Mouse (Mus musculus) CD4-positive helper T cell, adult 2 months (primary cell): ENCODE results near the gene Amotl1.

Experiments used
- DNase-seq: peaks from one replicate; pipeline ENCODE4 v3.0.0-alpha.2; 2012; ENCODE audit warnings: low read depth, missing footprints, low spot score

Gene Amotl1

DNA sequence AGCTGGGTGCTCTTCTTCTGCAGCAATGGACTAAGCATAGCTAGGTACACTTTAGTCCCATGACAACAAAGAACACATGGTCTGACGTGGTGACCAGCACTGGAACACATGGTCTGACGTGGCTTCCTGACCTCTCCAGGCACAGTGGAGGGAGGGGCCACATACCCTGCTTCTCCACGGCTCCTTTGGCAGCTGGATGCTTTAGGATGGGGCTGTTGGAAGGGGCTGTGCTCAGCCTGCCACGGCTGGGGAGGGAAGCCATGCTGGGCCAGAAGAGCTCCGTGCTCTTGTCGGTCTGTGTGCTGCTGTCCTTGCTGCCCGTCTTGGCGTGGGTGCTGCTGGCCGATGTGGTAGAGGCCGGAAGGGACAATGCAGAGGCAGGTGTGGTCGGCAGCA, 96.5 kb downstream of the Amotl1 start:
- peak; percentile 6 for DNase-seq

DNA sequence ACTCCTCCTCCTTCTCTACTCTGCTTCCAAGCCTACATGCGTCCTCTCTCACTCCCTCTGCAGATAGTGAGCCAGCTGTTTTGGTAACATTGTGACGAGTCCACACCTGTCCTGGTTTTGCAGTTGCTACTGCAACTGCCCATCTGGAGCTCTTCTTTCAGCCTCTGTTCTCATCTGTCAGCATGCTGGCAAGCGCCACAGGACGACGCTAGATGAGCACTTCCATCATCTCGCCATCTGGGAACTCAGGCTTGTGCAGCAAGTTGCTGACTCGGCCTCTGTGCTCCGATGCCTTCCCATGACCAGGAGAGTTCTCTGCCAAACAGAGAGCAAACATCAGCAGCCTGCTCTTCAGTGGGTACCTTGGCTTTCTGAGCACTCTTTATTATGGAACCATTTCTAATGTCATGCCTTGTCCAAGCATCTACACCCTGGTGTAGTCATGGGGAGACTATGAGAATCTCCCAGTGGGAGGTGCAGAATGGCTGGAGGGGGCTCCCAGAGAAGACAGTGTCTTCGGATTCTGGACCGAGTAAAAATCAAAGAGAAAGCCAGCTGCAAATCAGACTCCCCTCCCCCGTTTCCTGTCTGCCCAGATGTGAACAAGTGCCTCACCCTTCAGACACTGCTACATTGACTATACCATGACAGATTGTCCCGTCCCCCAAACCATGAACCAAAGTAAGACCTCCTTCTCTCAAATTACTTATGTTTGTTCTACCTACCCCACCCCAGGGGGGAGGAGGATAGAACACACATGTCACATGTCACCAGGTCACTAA, 97.1 kb downstream of the Amotl1 start:
- DNase-seq: peak; percentile 9

GRCm38 (mm10) chr9:14544034-14544757, 100.7 kb downstream of the Amotl1 start:
- DNase-seq: no peak

DNA sequence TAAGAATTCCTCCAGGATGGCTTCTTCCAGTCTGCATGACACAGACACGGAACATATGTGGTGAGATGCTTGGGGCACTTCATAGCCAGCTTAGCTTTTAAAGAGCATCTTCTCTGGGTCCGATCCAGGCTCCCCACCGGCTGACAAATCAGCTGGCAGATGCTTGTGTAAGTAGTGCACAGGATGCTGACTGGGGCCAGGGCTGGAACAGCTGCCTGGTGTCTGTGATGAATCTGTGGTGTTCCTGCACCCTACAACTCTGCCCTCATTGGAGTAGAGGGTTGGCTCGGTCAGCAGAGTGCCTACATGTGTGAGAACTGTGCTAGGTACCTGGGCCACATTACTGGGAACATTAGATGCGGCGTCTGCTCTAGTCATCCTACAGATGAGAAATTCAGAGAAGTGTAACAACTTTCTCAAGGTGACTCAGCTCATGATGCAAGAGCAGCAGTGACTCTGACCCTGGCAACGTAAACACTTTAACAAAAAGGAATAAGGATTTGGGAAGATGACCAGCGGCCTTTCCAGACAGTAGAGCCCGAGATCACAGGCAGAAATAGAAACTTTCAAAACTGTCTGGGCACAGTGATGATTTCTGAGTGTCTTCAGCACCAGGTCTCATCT, 109.9 kb downstream of the Amotl1 start:
- no peak for DNase-seq

DNA sequence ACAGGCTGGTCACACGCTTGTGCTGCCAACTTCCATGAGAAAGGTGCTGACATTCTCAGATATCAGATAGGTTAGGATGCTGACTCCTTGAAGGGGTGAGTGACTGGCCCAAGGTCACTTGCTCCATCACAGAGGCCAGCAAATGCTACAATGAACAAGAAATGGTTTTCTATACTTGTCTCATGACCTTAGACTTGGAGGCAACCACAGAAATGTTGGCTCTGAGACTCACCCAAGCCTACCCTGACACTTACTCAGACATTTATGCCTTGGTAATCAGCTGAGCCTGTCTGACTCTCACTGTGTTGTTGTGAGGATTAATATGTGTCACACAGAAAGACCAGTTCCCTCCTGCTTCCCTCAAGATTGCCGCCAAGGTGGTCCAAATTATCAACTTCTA, 111.2 kb downstream of the Amotl1 start:
- no peak for DNase-seq

GRCm38 (mm10) chr9:14532283-14532682, 112.6 kb downstream of the Amotl1 start:
- no peak for DNase-seq

DNA sequence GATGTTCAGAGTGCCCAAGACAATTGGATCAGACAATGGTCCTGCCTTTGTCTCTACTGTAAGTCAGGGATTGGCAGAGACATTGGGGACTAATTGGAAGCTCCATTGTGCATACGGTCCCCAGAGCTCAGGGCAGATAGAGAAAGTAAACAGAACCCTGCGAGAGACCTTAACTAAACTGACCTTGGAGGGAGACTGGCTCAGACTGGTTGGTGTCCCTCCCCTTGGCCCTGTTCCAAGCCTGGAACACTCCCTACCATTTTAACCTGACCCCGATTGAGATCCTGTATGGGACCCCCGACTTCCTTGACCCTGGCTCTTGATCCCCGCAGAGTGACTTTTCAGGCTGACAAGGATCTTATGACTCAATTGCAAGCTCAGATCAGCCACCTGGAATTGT, 114.9 kb downstream of the Amotl1 start:
- no peak for DNase-seq

DNA sequence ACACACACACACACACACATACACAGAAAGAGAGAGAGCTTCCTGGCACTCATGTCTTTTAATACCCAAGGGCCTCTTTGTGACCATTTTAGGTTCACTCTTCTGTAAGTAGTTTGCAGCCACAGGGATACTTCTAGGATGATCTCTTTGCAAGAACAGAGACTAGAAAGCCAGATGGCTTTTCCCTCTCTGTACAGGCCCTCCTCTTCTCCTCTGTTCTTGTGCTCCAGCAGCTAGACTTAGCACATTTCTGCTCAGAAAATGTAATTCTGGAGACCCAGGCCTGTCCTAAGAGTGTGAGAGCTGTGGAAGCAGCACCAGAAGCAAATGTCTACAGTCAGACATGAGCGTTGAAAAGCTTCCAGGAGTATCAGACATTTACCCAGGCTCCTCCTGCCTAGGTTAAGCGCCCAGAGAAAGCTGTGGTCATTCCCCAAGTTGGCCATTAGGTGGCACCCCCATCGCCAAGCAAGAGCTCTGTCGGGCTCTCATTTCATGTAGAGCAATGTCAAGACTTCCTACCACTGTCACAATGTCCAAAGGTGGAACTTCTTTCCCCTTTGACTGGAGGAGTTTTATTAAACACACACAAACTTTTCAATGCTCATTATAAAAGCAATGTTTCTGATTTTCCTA, 121.3 kb downstream of the Amotl1 start:
- peak; percentile 70 for DNase-seq

- no peak for DNase-seq
Observed at GRCm38 (mm10) chr9:14521695-14522094, 123.2 kb downstream of the Amotl1 start.

DNA sequence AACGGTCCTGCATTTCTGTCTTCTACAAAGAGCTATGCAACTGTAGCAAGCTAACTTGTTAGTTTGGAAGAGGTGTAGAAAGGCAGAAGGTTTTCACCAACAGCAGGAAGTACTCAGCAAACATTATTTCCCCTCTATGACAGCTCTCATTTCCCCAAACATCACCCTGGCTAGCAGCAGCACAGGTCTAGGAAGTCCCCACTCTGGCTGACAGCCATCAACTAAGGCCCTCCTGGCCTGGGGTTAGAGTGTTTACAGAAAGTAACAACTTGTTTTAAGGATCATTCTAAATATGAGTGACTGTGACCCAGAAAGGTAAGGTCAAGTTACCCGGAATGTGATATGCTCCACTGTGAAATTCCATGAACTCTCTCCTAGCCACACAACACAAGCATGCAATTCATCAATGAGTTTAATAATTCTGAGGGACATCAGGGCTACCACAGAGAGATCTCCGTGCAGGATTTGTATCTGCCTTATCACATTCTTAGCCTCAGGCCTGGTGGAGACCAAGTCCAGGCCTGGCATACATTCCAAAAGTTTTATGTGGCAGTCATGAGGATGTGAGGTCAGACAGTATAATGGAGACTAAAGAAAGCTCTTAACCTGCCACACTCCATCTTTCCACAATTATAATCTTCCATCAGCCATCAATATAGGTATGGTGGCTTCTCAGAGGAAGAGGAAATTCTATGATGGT, 123.7 kb downstream of the Amotl1 start:
- no peak for DNase-seq

DNA sequence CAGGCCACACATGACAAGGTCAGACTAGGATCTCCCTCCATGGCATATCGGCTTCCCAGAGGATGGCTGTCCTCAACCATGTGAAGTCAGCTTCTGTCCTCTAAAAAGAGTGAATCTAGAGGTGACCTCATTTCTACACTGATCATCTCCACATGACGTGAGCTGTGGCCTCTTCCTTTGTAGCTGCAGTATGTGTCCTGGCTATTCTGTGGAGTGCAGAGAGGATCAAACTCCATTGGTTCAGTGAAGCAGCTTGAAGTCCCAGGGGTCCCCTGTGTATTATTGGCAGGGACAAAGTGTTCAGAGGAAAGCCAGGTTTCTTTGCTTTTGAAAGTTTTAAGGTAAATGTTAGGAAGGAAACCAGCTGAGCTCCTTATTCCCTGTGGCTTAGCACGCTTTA, 126.8 kb downstream of the Amotl1 start:
- DNase-seq: no peak

- no peak for DNase-seq
Observed at GRCm38 (mm10) chr9:14517296-14517695, 127.6 kb downstream of the Amotl1 start.

- no peak for DNase-seq
Observed at GRCm38 (mm10) chr9:14512633-14513445, 132.0 kb downstream of the Amotl1 start.

GRCm38 (mm10) chr9:14500916-14501424, 143.9 kb downstream of the Amotl1 start:
- no peak for DNase-seq

DNA sequence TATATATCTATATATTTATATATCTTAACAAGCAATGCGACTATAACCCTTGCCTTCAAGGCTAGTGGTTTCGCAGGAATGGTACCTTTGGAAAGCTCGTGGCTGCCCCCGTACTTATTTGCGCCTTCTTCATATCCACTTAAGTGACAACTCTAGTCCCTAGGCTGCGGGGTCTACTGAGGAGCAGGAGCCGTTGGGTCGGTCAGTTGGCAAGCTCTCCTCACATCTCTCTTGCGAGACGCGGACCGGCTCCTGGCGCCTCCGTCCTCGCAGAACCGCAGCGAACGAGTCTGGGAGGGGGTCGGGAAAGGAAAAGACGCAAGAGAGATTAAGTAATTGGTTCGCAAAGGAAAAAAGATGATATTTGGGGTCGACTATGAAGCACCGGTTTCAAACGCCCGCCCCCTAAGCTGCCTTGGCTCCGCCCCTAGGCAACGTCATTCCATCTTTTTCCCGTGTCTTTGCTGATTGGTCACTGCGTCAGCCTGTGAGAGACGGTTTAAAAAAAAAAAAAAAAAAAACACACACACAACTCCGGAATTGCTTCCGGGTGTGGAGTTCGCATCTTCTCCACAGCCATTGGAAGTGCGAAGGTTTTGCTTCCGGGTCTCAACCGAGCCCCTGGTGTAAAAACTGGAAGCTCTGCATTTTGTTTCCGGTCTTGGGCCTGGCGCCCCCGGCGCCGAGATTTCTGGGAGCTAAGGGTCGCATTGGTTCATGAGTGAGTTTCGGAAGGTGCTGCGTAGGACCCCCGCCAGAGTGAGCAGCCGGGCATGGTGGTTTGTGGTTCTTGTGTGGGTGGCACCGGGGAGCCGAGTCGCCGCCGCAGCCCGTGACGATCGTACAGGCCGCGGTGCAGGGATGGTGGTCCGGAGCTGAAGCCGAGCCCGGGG, 144.6 kb downstream of the Amotl1 start, which contains the start of the genes Kdm4d and Cwc15:
Gene Kdm4d (minus strand): TSS at position 460 of the 893 bp plus-strand sequence.
Gene Cwc15 (plus strand): TSS at position 595 of the 893 bp plus-strand sequence.
- peak; percentile 98 for DNase-seq

GRCm38 (mm10) chr9:14498896-14499705, 145.8 kb downstream of the Amotl1 start:
- peak; percentile 84 for DNase-seq
